Mouse (Mus musculus) thymus, postnatal 36 days (tissue): ENCODE data around the gene Nkx6-2.

Source experiments
- DNase-seq, 2 experiments: peaks; one replicate each; pipeline ENCODE4 v3.0.0; 2022; ENCODE audit warnings: mixed read lengths in 2 of 2

The Nkx6-2 gene

DNA sequence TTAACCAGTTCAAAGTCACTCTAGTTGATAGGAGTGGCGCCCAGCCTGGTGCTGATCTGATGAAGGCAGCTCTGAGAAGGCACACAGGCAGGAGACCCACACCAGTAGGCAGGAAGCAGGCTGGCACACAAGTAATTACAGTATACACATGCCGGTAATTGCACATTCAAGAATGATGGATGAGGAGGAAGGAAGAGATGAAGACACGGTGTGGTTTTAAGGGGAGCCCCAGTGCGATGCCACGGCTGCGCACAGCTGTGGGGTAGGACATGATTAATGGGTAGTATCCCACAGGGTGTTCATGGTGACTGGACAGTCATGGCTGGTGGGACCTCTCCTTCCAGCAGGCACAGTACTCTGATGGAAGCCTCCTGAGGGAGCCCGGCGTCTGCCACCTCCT is 16.1 kb downstream of the Nkx6-2 start:
- no peak for DNase-seq

DNA sequence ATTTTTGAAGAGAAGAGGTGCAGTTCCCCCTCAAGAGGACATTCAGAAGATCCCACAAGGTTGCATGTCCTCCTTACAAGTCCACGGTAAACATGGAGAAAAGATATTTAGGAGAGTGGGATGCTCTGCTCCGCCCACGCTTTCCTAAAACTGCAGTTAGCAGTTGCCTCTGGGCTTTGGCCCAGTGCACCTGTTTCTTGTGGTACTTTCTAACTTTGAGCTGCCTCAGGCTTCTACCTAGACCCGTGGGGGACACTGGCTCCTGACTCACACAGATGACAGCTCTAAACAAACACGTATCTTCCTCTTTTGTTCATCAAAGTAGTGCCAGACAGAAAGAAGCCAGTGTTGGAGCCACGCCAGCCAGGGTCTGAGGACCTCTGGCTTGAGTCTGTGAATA is 16.6 kb downstream of the Nkx6-2 start:
- no peak for DNase-seq

DNA sequence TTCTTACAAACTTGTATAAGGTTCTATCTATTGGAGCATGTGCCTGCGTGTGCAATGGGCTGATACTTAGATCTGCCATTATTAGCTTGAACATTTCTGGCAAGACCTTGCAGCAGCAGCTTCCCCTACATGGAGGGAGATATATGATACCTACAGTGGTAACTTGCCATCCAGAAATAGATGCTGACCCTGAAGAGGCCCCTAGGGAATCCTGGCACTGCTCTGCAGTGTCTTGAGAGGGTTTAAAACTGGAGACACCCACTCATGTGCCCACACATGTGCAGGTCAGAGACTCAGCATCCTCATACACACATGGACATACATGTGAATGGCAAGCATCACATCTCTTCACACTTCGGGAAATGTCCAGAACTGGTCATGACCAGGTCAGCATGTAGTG is 18.4 kb downstream of the Nkx6-2 start:
- DNase-seq = no peak

DNA sequence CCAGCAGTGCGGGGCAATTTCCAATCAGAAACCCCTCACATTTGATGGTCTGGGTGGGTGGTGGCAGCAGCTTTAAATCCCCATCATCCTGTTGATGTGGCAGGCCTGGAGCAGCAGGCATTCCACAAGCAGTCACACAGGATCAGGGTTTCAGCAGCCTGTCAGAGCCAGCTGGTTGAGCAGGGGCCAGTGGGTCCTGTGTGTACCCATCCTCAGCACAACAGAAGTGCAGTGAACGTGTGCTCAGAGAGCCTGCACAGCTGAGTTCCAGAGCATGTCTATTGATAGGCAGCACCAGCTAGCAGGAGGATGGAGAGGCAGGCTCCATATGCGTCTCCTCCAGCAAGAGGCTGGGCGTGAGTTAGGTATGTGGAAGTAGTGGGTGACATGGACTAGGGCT is 19.2 kb downstream of the Nkx6-2 start:
- DNase-seq = no peak

DNA sequence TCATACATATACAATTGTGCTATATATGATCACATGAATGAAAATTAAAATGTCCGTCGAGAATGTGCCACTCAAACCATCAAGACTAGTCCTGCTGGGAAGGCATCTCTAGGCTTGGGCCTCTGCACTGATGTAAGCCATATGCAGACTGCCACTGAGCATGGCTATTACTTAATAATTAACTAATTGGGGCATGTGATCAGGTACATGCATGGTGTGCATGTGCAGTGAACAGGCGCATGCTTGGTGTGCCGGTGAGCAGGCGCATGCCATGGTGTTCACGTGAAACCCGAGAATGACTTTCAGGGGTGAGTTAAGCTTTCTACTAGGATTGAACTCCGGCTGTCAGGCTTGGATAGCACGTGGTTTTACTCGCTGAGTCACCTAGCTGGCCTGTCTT is 22.9 kb downstream of the Nkx6-2 start:
- no peak for DNase-seq

DNA sequence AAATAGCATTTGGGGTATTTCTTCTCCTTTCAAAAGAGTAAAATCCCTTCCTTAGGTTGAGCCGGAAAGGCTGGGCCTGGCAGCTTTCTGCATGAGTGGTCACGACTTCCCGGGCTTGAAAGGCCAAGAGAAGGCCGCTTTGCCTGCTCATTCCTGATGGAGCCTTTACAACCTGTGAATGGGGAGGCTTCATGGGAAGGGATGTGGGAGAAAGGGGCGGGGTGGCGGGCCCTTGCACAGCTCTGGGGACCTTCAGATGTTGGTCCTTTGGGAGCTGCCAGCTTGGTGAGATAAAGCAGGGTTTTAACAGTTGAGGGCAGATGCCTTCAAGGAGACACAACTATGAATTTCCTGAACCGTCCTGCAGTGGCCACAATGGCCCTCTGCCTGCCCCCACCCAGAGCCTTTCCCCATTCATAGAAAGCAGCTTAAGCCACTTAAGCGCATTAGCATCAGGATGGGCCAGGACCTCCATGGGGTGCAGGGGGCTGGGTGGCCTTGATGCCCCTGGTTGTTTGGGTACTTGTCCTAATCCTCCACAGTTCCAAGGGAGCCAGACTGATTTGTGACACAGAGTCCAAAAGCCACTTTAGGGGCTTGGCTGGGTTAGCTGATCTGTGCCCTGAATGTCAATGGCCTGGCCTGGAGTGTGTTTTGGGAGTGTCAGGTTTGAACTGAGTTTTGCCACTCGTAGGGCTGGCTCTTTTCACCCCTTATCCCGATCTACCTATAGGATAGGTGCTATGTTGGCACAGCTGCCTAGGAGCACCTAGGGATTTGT is 25.7 kb downstream of the Nkx6-2 start:
- no peak for DNase-seq

DNA sequence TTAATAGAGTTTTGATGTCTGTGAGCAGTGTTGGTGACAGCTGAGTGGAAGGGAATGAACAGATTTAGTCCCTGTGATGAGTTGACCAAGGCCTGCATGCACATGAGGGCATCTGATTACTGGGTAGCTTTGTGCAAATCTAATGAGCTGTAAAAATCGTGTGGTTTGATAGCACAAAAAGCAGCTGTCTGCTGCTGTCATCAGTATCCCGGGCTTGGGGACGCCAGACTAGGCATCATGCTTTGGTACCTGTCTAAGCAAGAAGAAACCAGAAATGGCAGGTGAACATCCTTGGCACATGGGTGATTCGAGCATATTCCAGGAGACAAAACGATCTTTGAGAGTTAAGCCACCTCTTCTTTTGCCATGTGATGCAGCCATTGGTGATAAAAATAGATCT is 26.3 kb downstream of the Nkx6-2 start:
- no peak for DNase-seq

DNA sequence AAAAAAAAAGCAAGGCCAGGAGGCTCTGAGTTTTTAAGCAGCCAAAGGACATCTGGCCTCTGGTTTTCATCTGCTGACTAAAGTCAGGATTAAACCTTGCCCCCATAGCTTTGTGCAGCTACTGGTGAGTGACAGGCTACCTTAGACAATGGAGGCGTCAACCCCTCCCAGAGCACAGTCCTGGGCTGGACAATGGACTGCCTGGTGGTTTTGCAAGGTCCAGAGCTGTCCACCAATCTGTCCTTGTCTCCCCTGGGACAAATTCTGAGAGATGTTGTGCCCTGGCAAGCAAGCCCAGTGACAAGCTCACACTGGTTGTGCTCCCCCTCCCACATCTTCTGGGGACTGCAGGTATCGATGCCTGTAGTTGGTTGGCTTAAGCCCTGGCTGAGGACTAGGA is 31.1 kb downstream of the Nkx6-2 start:
- DNase-seq = no peak

DNA sequence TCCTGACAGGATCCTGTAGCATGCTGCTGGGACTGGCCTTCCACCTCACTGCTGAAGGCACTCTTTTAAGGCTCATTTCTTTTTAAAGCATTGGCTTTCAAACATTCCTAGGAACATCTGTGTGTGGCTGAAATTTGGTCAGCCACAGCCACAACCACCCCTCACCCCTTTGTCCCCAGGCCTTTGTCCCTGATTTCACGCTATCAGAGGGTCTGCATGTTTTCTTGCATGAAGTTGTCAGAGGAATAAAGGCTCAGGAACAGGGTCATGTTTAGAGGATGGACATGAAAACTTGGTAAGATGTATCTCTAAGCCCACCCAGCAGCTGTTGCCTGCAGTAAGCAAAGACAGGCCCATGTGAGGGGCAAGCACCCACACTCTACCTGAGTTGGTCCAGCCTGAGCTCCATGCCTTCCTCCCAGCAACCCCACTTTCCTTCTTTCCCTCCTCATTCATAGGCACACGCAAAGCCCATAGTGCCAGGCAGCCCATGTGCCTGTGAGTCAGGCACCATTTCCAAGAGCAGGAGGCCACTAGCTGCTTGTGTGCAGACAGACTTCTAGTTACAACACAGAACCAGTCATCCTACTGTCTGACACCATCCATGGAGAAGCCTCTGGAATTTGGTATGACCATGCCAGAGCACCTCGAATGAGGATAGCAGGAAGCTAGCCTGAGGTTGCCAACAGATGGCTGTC is 32.4 kb downstream of the Nkx6-2 start:
- DNase-seq = no peak

DNA sequence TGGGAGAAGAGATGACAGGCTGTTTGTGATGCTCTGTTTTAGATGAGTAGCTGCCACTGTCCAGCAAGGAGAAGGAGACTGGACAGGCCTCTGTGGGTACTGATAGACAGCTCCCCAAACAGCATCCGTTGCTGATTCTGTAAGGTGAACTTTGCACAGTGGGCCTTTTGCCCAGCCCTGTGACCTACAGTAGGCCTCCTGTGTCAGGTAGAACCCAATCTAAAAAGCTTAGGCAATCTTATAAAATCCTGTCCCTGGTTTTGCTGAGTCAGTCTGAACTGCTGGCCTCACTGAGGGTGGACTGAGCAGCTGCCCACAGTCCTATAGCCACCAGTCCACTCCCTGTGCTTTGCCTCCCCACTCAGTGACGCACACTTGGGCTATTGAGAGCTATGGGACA is 35.3 kb downstream of the Nkx6-2 start:
- DNase-seq = no peak

DNA sequence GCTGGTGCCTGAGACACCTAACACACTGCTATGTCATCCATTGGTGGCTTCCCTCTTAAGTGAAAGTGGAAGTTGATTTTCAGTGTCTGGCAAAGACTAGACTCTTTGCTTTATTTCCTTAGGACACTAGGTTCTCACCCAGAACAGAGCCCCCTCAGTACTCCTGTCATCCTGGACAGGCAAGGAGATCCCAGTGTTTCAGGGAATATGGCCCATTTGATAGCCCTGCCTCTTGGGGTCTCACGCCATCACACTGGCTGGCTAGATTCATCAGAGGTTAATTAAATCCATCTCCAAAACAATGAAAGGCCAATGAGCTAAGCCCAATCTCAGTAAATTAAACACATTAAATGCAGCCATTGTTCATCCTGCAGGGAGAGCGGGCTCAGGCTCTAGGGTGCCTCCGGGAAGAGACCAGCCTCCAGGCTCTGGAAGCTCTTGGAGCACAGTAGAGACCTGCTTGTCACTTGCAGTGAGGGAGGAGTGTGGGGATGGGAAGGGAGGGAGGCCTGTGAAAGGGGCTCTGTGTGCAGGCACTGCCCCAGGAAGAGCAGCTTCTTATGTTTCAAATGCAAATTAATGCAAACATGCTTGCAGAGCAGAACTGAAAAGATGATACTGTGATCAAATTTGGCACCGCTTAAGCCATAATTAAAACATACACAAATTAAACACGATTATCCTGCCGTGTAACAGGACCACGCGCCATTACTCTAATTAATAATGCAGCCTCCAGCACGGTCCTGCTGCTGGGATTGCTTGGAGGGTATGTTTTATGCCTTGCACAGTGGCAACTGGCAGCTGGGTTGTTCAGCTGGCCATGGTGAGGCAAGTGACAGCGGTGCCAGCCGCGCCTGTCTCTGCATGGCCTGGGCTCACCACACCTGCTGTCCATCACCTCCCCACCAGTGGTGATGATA is 37.6 kb downstream of the Nkx6-2 start:
- DNase-seq = no peak

DNA sequence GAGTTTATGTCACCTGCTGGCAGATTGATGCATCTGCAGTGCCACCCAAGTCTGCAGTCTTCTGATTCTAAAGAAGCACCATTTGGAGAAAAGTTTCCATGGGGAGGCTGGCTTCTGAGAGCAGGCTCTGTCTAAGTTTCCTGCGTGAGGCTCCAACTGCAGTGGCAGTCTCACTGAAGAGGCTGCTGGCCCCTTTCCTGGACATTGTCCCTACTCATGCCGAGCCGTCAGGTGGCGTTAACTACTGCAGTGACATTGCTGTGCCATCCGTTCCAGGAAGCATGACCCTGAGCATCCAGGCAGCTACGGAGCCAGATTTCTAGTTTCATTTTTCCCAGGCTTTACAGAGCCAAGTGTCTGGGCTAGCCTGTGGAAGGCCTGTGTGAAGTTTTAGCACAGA is 41.2 kb downstream of the Nkx6-2 start:
- DNase-seq = no peak

DNA sequence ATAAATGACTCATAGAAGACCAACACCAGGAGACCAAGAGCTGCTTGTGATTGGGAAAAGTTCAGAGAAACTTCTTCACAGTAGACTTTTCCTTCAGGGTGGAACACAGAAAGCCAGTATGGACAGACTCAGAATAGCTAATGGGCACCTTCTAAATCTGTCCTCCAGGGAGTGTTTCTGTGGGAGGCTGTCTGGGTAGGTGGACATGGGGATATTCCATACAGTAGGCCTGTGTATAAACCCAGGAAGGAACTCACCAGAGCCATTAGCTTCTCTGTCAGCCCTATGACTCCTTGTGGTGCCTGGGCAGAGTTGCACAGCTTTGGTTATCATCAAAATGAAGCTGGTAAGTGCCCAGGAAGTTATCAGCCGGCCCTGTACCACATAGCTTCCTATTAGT is 42.0 kb downstream of the Nkx6-2 start:
- no peak for DNase-seq

DNA sequence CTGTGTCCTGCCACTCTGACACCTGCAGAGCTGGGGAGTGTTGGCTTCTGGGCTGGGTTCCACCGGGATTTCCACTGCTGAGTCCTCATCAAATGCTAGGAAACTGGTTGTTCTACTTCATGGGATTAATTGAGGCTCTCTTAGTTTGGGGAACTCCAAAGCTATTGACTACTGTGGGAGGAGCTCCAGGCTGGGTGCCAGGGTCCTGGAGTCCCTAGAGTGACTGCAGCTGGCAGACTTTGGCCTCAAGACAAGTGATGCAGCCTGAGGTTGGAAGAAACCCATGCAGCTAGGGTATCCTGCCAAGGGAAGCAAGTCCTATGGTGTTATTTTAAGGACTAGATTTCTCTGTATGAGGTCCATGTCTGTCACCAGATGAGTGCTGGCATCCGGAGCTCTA is 44.1 kb downstream of the Nkx6-2 start:
- DNase-seq = no peak

DNA sequence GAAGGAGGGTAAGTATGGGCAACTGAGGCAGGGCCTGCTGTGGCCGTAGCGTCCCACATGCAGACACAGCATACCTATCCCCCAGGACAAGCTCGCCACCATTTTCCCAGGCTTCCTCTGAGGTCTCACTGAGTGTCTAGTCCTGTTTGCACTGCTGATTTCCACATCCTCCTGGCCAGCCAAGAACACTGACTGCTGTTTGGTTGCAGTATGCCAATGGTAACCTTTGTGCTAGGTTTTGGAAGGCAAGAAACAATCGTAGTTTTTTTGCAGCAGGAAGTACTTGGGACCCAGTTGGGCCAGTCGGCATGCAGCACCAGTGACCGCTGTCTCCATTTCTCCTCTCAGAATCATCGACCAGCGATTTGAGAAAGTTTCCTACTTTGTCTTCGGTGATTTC is 44.8 kb downstream of the Nkx6-2 start:
- DNase-seq = no peak

DNA sequence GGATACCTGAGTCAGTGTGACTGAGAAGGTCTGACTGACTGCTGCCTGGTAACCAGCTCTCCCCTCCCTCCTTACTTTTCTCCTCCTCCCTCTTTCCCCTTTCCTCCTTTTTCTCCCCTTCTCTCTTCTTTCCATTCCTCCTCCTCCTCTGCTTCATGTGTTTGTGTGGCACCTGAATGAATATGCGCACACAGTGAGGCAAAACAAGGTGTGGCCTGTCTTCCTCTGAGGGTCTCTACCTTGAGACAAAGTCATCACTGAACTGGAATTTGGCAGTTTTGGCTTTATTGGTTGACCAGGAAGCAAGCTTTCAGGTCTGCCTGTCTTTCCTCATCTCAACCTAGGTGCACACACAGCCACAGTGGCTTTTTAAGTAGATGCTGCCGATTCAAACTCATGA is 45.8 kb downstream of the Nkx6-2 start:
- no peak for DNase-seq

DNA sequence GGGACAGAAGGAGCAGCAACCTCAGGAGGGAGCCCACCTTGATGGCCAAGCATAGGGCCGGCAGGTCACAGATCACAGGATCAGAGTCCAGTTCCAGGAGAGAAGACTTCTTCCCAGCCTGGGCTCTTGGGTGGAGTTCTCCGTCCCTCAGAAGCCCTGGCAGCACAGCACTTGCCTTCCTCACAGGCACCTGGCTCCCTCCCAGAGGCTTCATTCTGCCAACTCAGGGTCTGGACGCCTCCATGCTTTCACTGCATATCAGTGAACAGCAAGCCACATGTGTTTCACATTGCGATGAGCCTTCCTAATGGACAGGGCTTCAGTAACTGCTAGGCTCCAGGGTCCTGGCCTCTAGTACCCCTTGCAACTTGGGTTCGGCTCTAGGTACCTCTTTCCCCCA is 46.3 kb downstream of the Nkx6-2 start:
- no peak for DNase-seq

DNA sequence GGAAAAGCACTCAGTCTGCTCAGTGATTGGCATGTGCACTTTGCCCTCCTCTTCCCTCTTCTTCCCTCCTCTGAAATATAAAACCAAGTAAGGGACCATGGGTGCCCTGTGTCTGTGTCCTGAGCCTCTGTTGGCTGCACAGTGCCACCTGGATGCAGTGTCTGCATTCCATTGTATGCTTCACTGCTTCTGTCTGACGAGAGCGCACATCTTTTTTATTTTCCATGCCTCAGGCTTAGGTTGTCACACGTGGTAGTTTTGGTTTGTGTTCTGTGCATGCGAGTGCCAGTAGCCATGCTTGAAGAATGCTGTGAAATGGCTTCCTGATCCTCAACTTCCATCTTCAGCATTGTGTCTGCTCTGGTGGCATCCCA is 51.2 kb downstream of the Nkx6-2 start:
- no peak for DNase-seq

DNA sequence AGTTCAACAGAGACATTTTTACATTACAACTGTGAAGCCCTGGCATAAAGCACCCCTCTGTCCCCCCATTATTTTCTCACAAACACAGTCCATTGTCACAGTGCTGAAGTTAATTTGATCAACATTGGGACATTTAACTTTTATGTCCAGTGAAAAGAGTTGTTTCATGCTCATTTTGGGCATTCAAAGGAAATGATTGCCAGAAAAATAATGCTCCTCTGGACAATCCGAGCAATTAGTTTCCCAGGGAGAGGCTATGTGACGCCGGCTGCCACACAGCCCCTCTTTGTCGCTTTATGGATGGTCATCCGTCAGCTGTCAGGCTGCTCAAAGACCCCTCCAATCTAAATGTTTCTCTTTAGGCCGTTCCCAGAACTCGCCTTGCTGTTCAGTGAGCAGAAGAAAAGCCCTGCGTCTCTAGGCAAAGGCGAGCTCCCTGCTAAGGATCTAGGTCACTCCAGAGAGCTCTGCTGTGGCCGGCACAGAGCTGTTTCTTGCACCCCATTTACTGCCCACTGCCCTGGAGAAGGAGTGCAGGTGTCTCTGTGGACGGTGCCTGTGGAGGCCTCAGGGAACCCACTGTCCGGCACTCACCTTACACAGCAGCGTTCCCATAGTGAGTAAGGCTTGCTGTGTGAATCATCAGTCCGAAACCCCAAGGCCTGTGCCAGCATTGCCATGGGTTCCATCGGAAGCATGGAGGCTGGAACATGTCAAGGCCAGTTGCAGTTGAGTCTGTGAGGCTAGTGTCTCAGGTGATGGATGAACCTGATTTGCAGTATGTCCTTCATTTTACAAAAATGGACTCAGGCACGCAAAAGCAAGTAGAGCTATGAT is 51.8 kb downstream of the Nkx6-2 start:
- no peak for DNase-seq
